Mouse (Mus musculus): ENCODE results near the gene Gm14325. TPM values are rescaled to one million over a fixed set of nuclear protein-coding genes. Genes with fewer than 3 reads are reported as not detected.

Gene Gm14325
- 27.5 and 37.6 TPM in 2 replicates for polyA plus RNA-seq (2012; rRNA removed; ENCODE audit: low replicate concordance)

GRCm38 (mm10) chr2:177839901-177840663 lies at the start of gene Gm14325:
Gm14325 (minus strand) TSS chr2:177840336.

Other genes with a start within 250 kb of the Gm14325 start
- gene Gm14322, start 81.0 kb downstream of the Gm14325 start, polyA plus RNA-seq (2012; rRNA removed; ENCODE audit: low replicate concordance): 2.7 and 4.8 TPM in 2 replicates
- 1.1 and 3.3 TPM in 2 replicates for gene Gm14327, start 56.8 kb upstream of the Gm14325 start, polyA plus RNA-seq (2012; rRNA removed; ENCODE audit: low replicate concordance)
- gene Zfp972, start 85.3 kb upstream of the Gm14325 start, polyA plus RNA-seq (2012; rRNA removed; ENCODE audit: low replicate concordance): 0.36 TPM in 1 of 2 replicates, not detected in the other
- gene Gm14326, start 117.0 kb upstream of the Gm14325 start, polyA plus RNA-seq (2012; rRNA removed; ENCODE audit: low replicate concordance): 6.0 and 7.8 TPM in 2 replicates
- 2.2 and 3.0 TPM in 2 replicates for gene Zfp971, start 182.9 kb upstream of the Gm14325 start, polyA plus RNA-seq (2012; rRNA removed; ENCODE audit: low replicate concordance)
- gene Zfp931, start 238.1 kb upstream of the Gm14325 start, polyA plus RNA-seq (2012; rRNA removed; ENCODE audit: low replicate concordance): 3.1 and 4.9 TPM in 2 replicates